Mouse (Mus musculus): ENCODE data around the gene Eif4g1. TPM values are rescaled to one million over a fixed set of nuclear protein-coding genes. Genes with fewer than 3 reads are reported as not detected.

The Eif4g1 gene
- polyA plus RNA-seq, 1 experiment from 2014 or later = 124 TPM

GRCm38 (mm10) chr16:20670291-20670690, 2.2 kb downstream of the Eif4g1 start:
- ATAC-seq (ENCODE audit: low FRiP score) = no peak
- 91% methylated on average over 3 of the region's 3 CpGs for WGBS

GRCm38 (mm10) chr16:20671886-20672285, 3.8 kb downstream of the Eif4g1 start:
- 27% methylated on average over 6 of the region's 6 CpGs for WGBS

More at GRCm38 (mm10) chr16:20670291-20670690, 2.2 kb downstream of the Eif4g1 start:
- Histone ChIP-seq H3K27ac (no peak overlapping the region), H3K4me3 (replicated peaks; ENCODE audit: low read length) (no peak overlapping the region), H3K36me3 (replicated peaks; ENCODE audit: control insufficient read depth, insufficient read depth) (peaks cover 14% of the 10 kb centered on the region), H3K4me1 (replicated peaks; ENCODE audit: control insufficient read depth, insufficient read depth, low read length) (peaks cover 18% of the 10 kb centered on the region), H3K9me3 (ENCODE audit: control insufficient read depth, low read length) (no peaks in the 10 kb centered on the region), H3K27me3 (ENCODE audit: control insufficient read depth, insufficient read depth, low read length) (no peaks in the 10 kb centered on the region), H3K4me2 (replicated peaks) (no peak overlapping the region), H3K9ac (no peak overlapping the region)
- DNase-seq (ENCODE audit: low spot score) = no peak

DNA sequence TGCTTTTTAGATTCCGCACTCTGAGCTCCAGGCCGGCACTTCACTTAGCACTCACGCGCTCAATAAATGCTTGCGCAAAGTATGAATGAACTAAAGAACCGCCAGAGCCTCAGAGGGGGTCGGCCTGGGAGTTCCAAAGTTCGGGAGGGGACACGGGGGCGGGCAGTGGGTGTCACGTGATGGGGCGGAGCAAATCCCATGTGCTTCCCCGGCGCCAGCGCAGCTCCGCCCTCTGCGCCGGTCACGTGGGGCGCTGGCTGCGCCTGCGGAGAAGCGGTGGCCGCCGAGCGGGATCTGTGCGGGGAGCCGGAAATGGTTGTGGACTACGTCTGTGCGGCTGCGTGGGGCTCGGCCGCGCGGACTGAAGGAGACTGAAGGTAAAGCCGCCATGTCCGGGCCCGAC, 4.4 kb downstream of the Eif4g1 start:
- H3K36me3 ChIP-seq (replicated peaks; ENCODE audit: control insufficient read depth, insufficient read depth) = peaks cover 29% of the 10 kb centered on the region
- no peaks in the 10 kb centered on the region for H3K27me3 ChIP-seq (ENCODE audit: control insufficient read depth, insufficient read depth, low read length)
- H3K27ac ChIP-seq = peak overlapping the region; percentile 86
- DNase-seq (ENCODE audit: low spot score) = peak; percentile 92
- peaks cover 18% of the 10 kb centered on the region for H3K4me1 ChIP-seq (replicated peaks; ENCODE audit: control insufficient read depth, insufficient read depth, low read length)
- H3K4me2 ChIP-seq (replicated peaks) = peak overlapping the region; percentile 97
- peak overlapping the region; percentile 95 for H3K9ac ChIP-seq
- peak; percentile 97 for ATAC-seq (ENCODE audit: low FRiP score)
- WGBS = 1% methylated on average over 32 of the region's 38 CpGs
- no peaks in the 10 kb centered on the region for H3K9me3 ChIP-seq (ENCODE audit: control insufficient read depth, low read length)
- H3K4me3 ChIP-seq (replicated peaks; ENCODE audit: low read length) = peak overlapping the region; percentile 98

More at GRCm38 (mm10) chr16:20671886-20672285, 3.8 kb downstream of the Eif4g1 start:
- Histone ChIP-seq H3K27ac (no peak overlapping the region; the same call in 1 of the 2 replicates), H3K4me2 (replicated peaks) (peak overlapping the region; percentile 97), H3K4me1 (replicated peaks; ENCODE audit: control insufficient read depth, insufficient read depth, low read length) (peaks cover 18% of the 10 kb centered on the region), H3K9ac (peak overlapping the region; percentile 6; the same call in 1 of the 2 replicates), H3K4me3 (replicated peaks; ENCODE audit: low read length) (peak overlapping the region; percentile 98; the same call in 1 of the 2 replicates), H3K36me3 (replicated peaks; ENCODE audit: control insufficient read depth, insufficient read depth) (peaks cover 23% of the 10 kb centered on the region), H3K9me3 (ENCODE audit: control insufficient read depth, low read length) (no peaks in the 10 kb centered on the region), H3K27me3 (ENCODE audit: control insufficient read depth, insufficient read depth, low read length) (no peaks in the 10 kb centered on the region)
- DNase-seq (ENCODE audit: low spot score) (no peak), ATAC-seq (ENCODE audit: low FRiP score) (no peak)

GRCm38 (mm10) chr16:20672965-20673705, 5.0 kb downstream of the Eif4g1 start:
- under 1% methylated on average over 47 of the region's 78 CpGs for WGBS
- H3K27me3 ChIP-seq (ENCODE audit: control insufficient read depth, insufficient read depth, low read length) = no peaks in the 10 kb centered on the region
- peaks cover 18% of the 10 kb centered on the region for H3K4me1 ChIP-seq (replicated peaks; ENCODE audit: control insufficient read depth, insufficient read depth, low read length)
- H3K4me3 ChIP-seq (replicated peaks; ENCODE audit: low read length) = peak overlapping the region; percentile 98
- ATAC-seq (ENCODE audit: low FRiP score) (peak; percentile 87), DNase-seq (ENCODE audit: low spot score) (no peak)
- H3K4me2 ChIP-seq (replicated peaks) = peak overlapping the region; percentile 97
- peaks cover 35% of the 10 kb centered on the region for H3K36me3 ChIP-seq (replicated peaks; ENCODE audit: control insufficient read depth, insufficient read depth)
- H3K27ac ChIP-seq = peak overlapping the region; percentile 86
- peak overlapping the region; percentile 95 for H3K9ac ChIP-seq
- no peaks in the 10 kb centered on the region for H3K9me3 ChIP-seq (ENCODE audit: control insufficient read depth, low read length)

DNA sequence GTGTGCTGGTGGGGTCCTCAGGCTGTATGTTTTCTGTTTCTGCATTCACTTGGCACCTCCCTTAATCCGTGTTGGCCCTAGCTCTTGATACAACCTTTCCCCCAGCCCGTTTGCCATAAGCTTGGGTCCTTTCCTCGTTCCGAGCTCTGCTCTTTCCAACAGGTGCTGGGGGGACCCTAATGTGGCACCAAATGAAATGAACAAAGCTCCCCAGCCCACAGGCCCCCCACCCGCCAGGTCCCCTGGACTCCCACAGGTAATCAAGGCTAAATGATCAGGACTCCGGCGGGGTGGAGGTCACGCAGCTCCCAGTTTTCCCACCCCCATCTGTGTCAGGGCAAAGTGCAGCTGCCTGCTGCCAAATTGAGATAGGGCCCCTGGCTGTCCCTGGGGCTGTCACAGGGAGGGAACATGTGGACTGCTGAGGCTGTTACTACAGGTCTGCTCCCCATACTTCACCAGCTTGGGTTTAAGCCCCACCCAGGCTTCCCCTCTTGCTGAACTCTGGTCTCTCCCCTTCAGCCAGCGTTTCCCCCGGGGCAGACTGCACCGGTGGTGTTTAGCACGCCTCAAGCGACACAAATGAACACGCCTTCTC, 5.7 kb downstream of the Eif4g1 start:
- Histone ChIP-seq H3K4me2 (replicated peaks) (peak overlapping the region; percentile 97), H3K9ac (peak overlapping the region; percentile 95), H3K27me3 (ENCODE audit: control insufficient read depth, insufficient read depth, low read length) (no peaks in the 10 kb centered on the region), H3K36me3 (replicated peaks; ENCODE audit: control insufficient read depth, insufficient read depth) (peaks cover 42% of the 10 kb centered on the region), H3K4me3 (replicated peaks; ENCODE audit: low read length) (peak overlapping the region; percentile 98), H3K9me3 (ENCODE audit: control insufficient read depth, low read length) (no peaks in the 10 kb centered on the region), H3K4me1 (replicated peaks; ENCODE audit: control insufficient read depth, insufficient read depth, low read length) (peaks cover 18% of the 10 kb centered on the region), H3K27ac (peak overlapping the region; percentile 86; the same call in 1 of the 2 replicates)
- 11% methylated on average over 14 of the region's 14 CpGs for WGBS
- no peak for DNase-seq (ENCODE audit: low spot score)
- ATAC-seq (ENCODE audit: low FRiP score) = no peak

DNA sequence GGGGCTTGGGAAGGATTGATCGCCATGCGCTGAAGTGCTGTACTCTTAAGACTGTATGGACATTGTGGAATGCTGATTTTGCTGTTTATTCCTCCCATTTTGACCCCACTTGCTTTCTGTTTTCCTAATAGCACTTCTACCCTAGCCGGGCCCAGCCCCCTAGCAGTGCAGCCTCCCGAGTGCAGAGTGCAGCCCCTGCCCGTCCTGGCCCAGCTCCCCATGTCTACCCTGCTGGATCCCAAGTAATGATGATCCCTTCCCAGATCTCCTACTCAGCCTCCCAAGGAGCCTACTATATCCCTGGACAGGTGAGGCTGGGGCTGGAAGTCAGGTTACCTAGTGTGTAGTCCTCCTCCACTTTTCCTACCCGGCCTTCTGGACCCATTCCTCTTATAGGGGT, 7.1 kb downstream of the Eif4g1 start:
- ATAC-seq (ENCODE audit: low FRiP score) (no peak), DNase-seq (ENCODE audit: low spot score) (no peak)
- peaks cover 56% of the 10 kb centered on the region for H3K36me3 ChIP-seq (replicated peaks; ENCODE audit: control insufficient read depth, insufficient read depth)
- H3K27ac ChIP-seq = no peak overlapping the region
- H3K27me3 ChIP-seq (ENCODE audit: control insufficient read depth, insufficient read depth, low read length) = no peaks in the 10 kb centered on the region
- no peak overlapping the region for H3K4me2 ChIP-seq (replicated peaks)
- H3K9me3 ChIP-seq (ENCODE audit: control insufficient read depth, low read length) = no peaks in the 10 kb centered on the region
- H3K4me3 ChIP-seq (replicated peaks; ENCODE audit: low read length) = no peak overlapping the region
- no peak overlapping the region for H3K9ac ChIP-seq
- H3K4me1 ChIP-seq (replicated peaks; ENCODE audit: control insufficient read depth, insufficient read depth, low read length) = peaks cover 18% of the 10 kb centered on the region
- WGBS = 95% methylated on average over 6 of the region's 6 CpGs

DNA sequence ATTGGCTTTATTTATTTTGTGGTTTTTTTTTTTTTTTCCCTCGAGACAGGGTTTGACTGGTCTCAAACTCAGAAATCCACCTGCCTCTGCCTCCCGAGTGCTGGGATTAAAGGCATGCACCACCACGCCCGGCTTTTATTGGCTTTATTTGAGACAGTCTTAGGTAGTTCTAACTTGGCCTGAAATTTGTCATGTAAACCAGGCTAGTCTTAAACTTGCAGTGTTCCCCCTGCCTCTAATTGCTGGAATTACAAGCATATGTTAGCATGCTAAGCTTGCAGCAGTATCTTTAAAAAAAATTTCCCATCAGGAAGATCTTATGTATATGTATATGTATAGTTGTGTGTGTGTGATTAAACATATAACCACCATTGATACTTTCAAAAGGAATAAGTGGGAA, 8.6 kb downstream of the Eif4g1 start:
- H3K27ac ChIP-seq = no peak overlapping the region
- DNase-seq (ENCODE audit: low spot score) = no peak
- no peak overlapping the region for H3K4me3 ChIP-seq (replicated peaks; ENCODE audit: low read length)
- peaks cover 18% of the 10 kb centered on the region for H3K4me1 ChIP-seq (replicated peaks; ENCODE audit: control insufficient read depth, insufficient read depth, low read length)
- no peaks in the 10 kb centered on the region for H3K9me3 ChIP-seq (ENCODE audit: control insufficient read depth, low read length)
- no peak overlapping the region for H3K9ac ChIP-seq
- H3K4me2 ChIP-seq (replicated peaks) = no peak overlapping the region
- no peak for ATAC-seq (ENCODE audit: low FRiP score)
- no peaks in the 10 kb centered on the region for H3K27me3 ChIP-seq (ENCODE audit: control insufficient read depth, insufficient read depth, low read length)
- peaks cover 70% of the 10 kb centered on the region for H3K36me3 ChIP-seq (replicated peaks; ENCODE audit: control insufficient read depth, insufficient read depth)
- WGBS = 86% methylated on average over 4 of the region's 4 CpGs

DNA sequence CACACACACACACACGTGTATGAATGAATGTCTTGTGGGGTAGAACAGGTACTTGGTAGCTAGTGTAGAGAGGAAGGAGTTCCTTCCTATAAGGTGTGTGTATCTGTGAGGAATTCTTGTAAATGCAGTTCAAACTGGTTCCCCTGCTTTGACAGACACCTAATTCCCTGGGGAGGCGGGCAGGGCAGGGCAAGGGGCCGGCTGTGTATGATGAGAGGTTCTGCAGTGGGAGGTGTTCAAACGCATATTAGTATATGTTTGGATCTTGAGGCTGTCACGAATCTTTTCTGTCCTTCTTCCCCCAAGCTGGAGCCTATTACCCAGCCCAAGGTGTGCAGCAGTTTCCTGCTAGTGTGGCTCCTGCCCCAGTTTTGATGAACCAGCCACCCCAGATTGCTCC, 9.3 kb downstream of the Eif4g1 start:
- no peak overlapping the region for H3K4me3 ChIP-seq (replicated peaks; ENCODE audit: low read length)
- H3K9me3 ChIP-seq (ENCODE audit: control insufficient read depth, low read length) = no peaks in the 10 kb centered on the region
- no peak for ATAC-seq (ENCODE audit: low FRiP score)
- no peaks in the 10 kb centered on the region for H3K27me3 ChIP-seq (ENCODE audit: control insufficient read depth, insufficient read depth, low read length)
- H3K9ac ChIP-seq = no peak overlapping the region
- H3K27ac ChIP-seq = no peak overlapping the region
- H3K4me1 ChIP-seq (replicated peaks; ENCODE audit: control insufficient read depth, insufficient read depth, low read length) = peaks cover 15% of the 10 kb centered on the region
- peaks cover 77% of the 10 kb centered on the region for H3K36me3 ChIP-seq (replicated peaks; ENCODE audit: control insufficient read depth, insufficient read depth)
- no peak for DNase-seq (ENCODE audit: low spot score)
- no peak overlapping the region for H3K4me2 ChIP-seq (replicated peaks)
- WGBS = 86% methylated on average over 5 of the region's 5 CpGs

DNA sequence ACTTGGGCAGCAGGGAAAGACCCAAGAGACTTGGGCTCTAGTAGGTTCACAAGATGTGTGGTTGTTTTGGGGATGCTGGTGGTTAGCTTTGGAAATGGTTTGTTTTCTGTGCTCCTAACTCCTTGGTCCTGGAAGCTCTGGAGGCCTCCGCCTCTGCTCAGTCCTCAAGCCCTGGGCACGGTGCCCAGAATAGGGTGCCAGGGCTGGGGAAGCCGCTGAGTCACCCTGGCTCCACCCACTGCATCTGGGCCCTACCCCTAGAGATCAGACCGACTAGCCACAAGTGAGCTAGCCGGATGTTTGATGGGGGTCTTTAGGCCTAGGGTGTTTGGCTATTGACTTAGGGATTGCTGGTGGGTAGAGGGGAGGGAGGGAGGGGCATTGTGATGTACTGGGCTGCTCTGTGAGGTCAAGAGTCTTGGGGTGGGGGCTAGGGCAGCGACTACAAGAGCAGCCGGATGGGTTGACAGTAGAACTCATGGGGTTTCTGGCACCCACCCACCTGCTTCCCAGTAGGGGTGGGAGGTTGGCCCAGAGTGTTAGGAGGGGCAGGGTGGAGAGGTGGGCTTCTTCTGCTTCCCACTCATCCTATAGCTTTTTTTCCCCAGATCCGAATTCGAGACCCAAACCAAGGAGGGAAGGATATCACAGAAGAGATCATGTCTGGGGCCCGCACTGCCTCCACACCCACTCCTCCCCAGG, 10.0 kb downstream of the Eif4g1 start:
- 68% methylated on average over 10 of the region's 10 CpGs for WGBS
- no peak for DNase-seq (ENCODE audit: low spot score)
- Histone ChIP-seq H3K36me3 (replicated peaks; ENCODE audit: control insufficient read depth, insufficient read depth) (peaks cover 85% of the 10 kb centered on the region), H3K4me2 (replicated peaks) (no peak overlapping the region), H3K27me3 (ENCODE audit: control insufficient read depth, insufficient read depth, low read length) (no peaks in the 10 kb centered on the region), H3K9me3 (ENCODE audit: control insufficient read depth, low read length) (no peaks in the 10 kb centered on the region), H3K27ac (no peak overlapping the region), H3K9ac (no peak overlapping the region), H3K4me1 (replicated peaks; ENCODE audit: control insufficient read depth, insufficient read depth, low read length) (peaks cover 15% of the 10 kb centered on the region), H3K4me3 (replicated peaks; ENCODE audit: low read length) (no peak overlapping the region)
- ATAC-seq (ENCODE audit: low FRiP score) = no peak
